Mouse (Mus musculus): ENCODE results near the gene Arhgef25.

Gene Arhgef25

GRCm38 (mm10) chr10:127187371-127188078 lies 2.4 kb downstream of the Arhgef25 start:
- no peak for DNase-seq (ENCODE audit: low read depth, low spot score)

GRCm38 (mm10) chr10:127186451-127186850 lies 3.4 kb downstream of the Arhgef25 start:
- peak; percentile 41 for DNase-seq (ENCODE audit: low read depth, low spot score)

GRCm38 (mm10) chr10:127185506-127185905 lies 4.4 kb downstream of the Arhgef25 start:
- no peak for DNase-seq (ENCODE audit: low read depth, low spot score)

- DNase-seq (ENCODE audit: low read depth, low spot score), result no peak
Measured at GRCm38 (mm10) chr10:127185101-127185500, 4.8 kb downstream of the Arhgef25 start.

GRCm38 (mm10) chr10:127183759-127184158 lies 6.1 kb downstream of the Arhgef25 start:
- DNase-seq (ENCODE audit: low read depth, low spot score), result no peak

- DNase-seq (ENCODE audit: low read depth, low spot score), result no peak
Measured at GRCm38 (mm10) chr10:127182624-127183023, 7.3 kb downstream of the Arhgef25 start.

GRCm38 (mm10) chr10:127181566-127181965 lies 8.3 kb downstream of the Arhgef25 start:
- DNase-seq (ENCODE audit: low read depth, low spot score), result no peak

- no peak for DNase-seq (ENCODE audit: low read depth, low spot score)
Measured at GRCm38 (mm10) chr10:127180695-127181047, 9.2 kb downstream of the Arhgef25 start.

GRCm38 (mm10) chr10:127179871-127180694 lies 9.8 kb downstream of the Arhgef25 start, which contains the start of gene Slc26a10:
Slc26a10 (minus strand) TSS chr10:127180645.
- no peak for DNase-seq (ENCODE audit: low read depth, low spot score)

GRCm38 (mm10) chr10:127178286-127179027 lies 11.4 kb downstream of the Arhgef25 start:
- no peak for DNase-seq (ENCODE audit: low read depth, low spot score)

GRCm38 (mm10) chr10:127177719-127178118 lies 12.2 kb downstream of the Arhgef25 start:
- peak; percentile 60 for DNase-seq (ENCODE audit: low read depth, low spot score)

GRCm38 (mm10) chr10:127177235-127177634 lies 12.6 kb downstream of the Arhgef25 start:
- DNase-seq (ENCODE audit: low read depth, low spot score), result no peak

GRCm38 (mm10) chr10:127176756-127177155 lies 13.1 kb downstream of the Arhgef25 start:
- no peak for DNase-seq (ENCODE audit: low read depth, low spot score)

- no peak for DNase-seq (ENCODE audit: low read depth, low spot score)
Measured at GRCm38 (mm10) chr10:127176228-127176627, 13.7 kb downstream of the Arhgef25 start.

- DNase-seq (ENCODE audit: low read depth, low spot score), result no peak
Measured at GRCm38 (mm10) chr10:127174170-127174569, 15.7 kb downstream of the Arhgef25 start.

- no peak for DNase-seq (ENCODE audit: low read depth, low spot score)
Measured at GRCm38 (mm10) chr10:127173148-127174065, 16.5 kb downstream of the Arhgef25 start.

- DNase-seq (ENCODE audit: low read depth, low spot score), result no peak
Measured at GRCm38 (mm10) chr10:127171631-127172200, 18.2 kb downstream of the Arhgef25 start.

GRCm38 (mm10) chr10:127170837-127171272 lies 19.0 kb downstream of the Arhgef25 start:
- peak; percentile 66 for DNase-seq (ENCODE audit: low read depth, low spot score)

GRCm38 (mm10) chr10:127170002-127170401 lies 19.9 kb downstream of the Arhgef25 start:
- no peak for DNase-seq (ENCODE audit: low read depth, low spot score)

GRCm38 (mm10) chr10:127167614-127168192 lies 22.2 kb downstream of the Arhgef25 start:
- peak; percentile 54 for DNase-seq (ENCODE audit: low read depth, low spot score)
